Mouse (Mus musculus) layer of hippocampus, adult 9-11 months (tissue): ENCODE measurements around the gene Serpina3k.
"Not testable (repeated sequence)": the region's sequence is repeated elsewhere in the genome, so short reads cannot be mapped to it uniquely, and the experiment has no call there.

Experiments
- DNase-seq: peaks from one replicate; pipeline ENCODE4 v3.0.0; 2022

The Serpina3k gene

DNA sequence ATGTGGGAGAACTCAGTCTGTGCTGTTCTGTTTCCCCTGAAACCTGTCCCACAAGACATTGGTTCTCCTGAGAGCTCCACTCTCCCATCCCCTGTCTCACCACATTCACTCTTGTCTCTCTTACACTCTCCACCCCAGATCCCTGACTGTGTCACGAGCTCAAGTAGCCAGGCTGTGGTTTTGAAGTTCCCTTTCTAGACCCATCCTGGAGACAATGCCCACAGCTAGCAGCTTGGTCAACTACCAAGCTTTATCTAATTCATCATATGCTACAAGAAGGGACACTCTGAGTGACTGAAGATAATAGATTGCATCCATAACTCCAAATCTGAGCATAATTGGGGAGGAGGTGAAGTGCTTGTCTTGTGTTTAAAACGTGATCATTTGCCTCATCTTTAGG, 52.8 kb downstream of the Serpina3k start:
- DNase-seq, result not testable (repeated sequence)
